Mouse (Mus musculus) ovary, postnatal 14 days (tissue): ENCODE results near the gene Gm5624.
"Not testable (repeated sequence)": the region's sequence is repeated elsewhere in the genome, so short reads cannot be mapped to it uniquely, and the experiment has no call there.

Experiments used
- DNase-seq: peaks from one replicate; pipeline ENCODE4 v3.0.0; 2022; ENCODE audit warnings: low spot score

The Gm5624 gene

DNA sequence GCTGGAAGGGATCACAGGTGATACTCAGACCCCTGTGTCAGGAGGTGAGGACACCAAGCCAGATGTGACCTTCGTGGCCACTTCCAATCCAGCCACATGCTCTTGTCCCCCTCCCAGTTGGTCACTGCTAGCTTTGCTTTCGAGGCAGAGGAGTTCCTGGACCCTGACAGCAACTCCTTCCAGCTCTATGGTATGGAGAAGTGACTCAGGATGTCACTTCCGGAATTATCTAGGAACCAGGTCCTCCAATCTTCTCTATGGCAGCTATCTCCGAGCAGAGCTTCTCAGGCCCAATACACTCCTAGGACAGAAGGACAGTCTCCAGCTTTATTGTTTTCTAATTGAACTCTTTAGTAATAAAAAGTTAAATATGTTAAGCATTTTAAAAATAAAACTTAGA lies at the start of gene Gm5624:
Gene Gm5624 (minus strand): TSS at position 202 of the 400 bp plus-strand sequence.
- DNase-seq: not testable (repeated sequence)

DNA sequence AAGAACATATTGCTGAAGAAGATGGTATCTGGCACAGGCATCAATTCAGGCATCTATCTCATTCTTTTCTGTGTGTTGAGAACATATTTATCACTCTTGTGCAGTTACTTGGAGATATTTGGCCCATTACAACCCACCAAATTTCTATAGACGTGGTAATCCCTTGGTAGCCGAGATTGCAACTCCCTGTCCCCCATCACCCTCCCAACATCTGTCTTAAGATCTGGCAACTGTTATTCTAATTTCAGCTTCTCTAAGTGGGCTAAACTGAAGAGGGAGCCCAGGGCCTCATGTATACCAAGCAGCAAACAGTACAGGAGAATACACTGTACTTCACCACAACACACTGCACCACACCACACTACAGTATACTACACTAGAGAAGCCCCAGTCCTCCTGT lies 36.0 kb downstream of the Gm5624 start:
- not testable (repeated sequence) for DNase-seq

DNA sequence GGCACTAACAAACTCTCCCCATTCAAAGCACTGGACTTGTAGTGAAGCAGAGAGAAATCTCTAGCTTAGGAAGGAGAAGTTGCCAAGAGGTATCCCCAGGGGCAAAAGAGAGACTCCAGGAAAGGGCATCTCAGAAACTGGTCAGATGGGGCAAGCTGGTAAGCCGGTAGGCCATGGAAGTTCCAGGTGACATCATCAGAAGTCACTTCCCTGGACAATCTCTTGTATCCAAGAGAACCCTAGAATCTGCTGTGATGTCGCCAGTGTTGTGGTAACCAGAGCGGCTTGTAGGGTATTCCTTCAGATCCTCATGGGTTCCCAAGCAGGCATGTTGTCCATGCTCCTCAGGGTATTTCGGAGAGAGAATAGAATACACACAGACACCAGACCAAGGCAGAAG lies 44.9 kb downstream of the Gm5624 start, which contains the start of gene Gm8247:
Gene Gm8247 (plus strand): TSS at position 301 of the 400 bp plus-strand sequence.
- not testable (repeated sequence) for DNase-seq

DNA sequence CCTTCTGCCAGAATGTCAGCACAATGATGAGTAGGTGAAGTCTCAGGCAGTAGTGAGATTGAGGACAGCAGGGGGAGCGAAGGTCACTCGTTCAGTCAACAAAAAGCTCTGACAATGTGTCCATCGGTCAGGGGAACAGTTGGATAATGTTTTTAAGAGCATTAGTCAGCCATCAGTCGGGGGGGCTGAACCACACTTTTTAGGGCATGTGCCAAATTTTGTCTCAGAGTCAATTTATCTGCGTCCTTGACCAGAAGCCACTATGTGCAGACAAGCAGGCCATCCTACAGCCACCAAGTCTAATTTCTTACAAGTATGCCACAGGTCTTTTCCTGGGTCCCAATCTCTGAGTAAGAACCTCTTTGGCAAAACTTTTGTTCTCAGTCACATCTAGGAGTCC lies 79.8 kb downstream of the Gm5624 start:
- not testable (repeated sequence) for DNase-seq

DNA sequence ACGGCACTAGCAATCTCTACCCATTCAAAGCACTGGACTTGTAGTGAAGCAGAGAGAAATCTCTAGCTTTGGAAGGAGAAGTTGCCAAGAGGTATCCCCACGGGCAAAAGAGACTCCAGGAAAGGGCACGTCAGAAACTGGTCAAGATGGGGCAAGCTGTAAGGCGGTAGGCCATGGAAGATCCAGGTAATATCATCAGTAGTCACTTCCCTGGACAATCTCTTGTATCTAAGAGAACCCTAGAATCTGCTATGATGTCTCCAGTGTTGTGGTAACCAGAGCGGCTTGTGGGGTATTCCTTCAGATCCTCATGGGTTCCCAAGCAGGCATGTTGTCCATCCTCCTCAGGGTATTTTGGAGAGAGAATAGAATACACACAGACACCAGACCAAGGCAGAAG lies 109.8 kb downstream of the Gm5624 start, which contains the start of gene Gm17093:
Gene Gm17093 (plus strand): TSS at position 301 of the 400 bp plus-strand sequence.
- DNase-seq: not testable (repeated sequence)
